In genomic region chr7:74361677-74362076, GRCm38 (mm10) we compare ENCODE assay signal across 17 mouse cellular contexts.
DNase-seq lines count a peak whose midpoint lies in the region; ATAC-seq and TF ChIP-seq lines count a peak whose summit lies in the region.
"Had no signal": no experiment of that assay in that cellular context is flagged by ENCODE, and none has a peak within 500 bp of the region (broad histone marks: within the 10 kb centered on the region; RNA-seq: fewer than 3 reads in every experiment).

No protein-coding gene starts in this region.

- DNase-seq in lung, postnatal 0 days (ENCODE audit: low spot score), result peak; percentile 43
- no peak for DNase-seq in lung, postnatal 25 days (ENCODE audit: low spot score)
- no peak for DNase-seq in urinary bladder, postnatal 14 days (ENCODE audit: low spot score)
- no peak for DNase-seq in cerebellum, postnatal 4 days (ENCODE audit: low spot score in 2 of 2)
- DNase-seq: adrenal gland, postnatal 10 days; cerebellum, adult 11-12 months; cerebellum, adult 9-10 months; cerebellum, postnatal 25 days; gastrocnemius, adult 2 months; gastrocnemius, postnatal 25 days; heart, postnatal 36 days had no signal

- H3K27me3 ChIP-seq in intestine, embryonic 15.5 days (replicated peaks), result no peaks in the 10 kb centered on the region
- no peaks in the 10 kb centered on the region for H3K27me3 ChIP-seq in intestine, postnatal 0 days (replicated peaks; ENCODE audit: control insufficient read depth, insufficient read depth, low read length)
- H3K27me3 ChIP-seq in lung, postnatal 0 days (replicated peaks; ENCODE audit: insufficient read depth, low read length), result no peaks in the 10 kb centered on the region
- no peaks in the 10 kb centered on the region for H3K27me3 ChIP-seq in stomach, embryonic 14.5 days (ENCODE audit: control insufficient read depth, insufficient read depth, low read length)
- H3K27me3 ChIP-seq: embryonic facial prominence, embryonic 13.5 days; heart, embryonic 13.5 days had no signal

- TF ChIP-seq EP300 in lung, postnatal 0 days (IDR thresholded peaks at IDR 0.05), result no peak

- H3K4me1 ChIP-seq in intestine, embryonic 15.5 days (replicated peaks), result 0 out of 2 replicates have a peak, but pooled peaks cover 3% of the 10 kb centered on the region
- no peaks in the 10 kb centered on the region for H3K4me1 ChIP-seq in intestine, postnatal 0 days (replicated peaks; ENCODE audit: control insufficient read depth, insufficient read depth, low read length)
- no peaks in the 10 kb centered on the region for H3K4me1 ChIP-seq in lung, postnatal 0 days (ENCODE audit: insufficient read depth, low read depth, low read length)
- H3K4me1 ChIP-seq in stomach, embryonic 14.5 days (ENCODE audit: control insufficient read depth, insufficient read depth, low read length), result 0 out of 2 replicates have a peak, but pooled peaks cover 3% of the 10 kb centered on the region
- H3K4me1 ChIP-seq: embryonic facial prominence, embryonic 13.5 days had no signal

- H3K27ac ChIP-seq in intestine, embryonic 15.5 days, result no peak overlapping the region
- H3K27ac ChIP-seq in intestine, postnatal 0 days (ENCODE audit: low read depth, low read length), result no peak overlapping the region
- no peak overlapping the region for H3K27ac ChIP-seq in lung, postnatal 0 days (ENCODE audit: low read length)
- 0 out of 2 replicates have a peak overlapping the region, but pooled peaks have one; percentile 13 for H3K27ac ChIP-seq in stomach, embryonic 14.5 days (ENCODE audit: low read length)
- H3K27ac ChIP-seq: embryonic facial prominence, embryonic 13.5 days; forebrain, embryonic 12.5 days; gastrocnemius, adult 2 months; heart, embryonic 13.5 days had no signal

- no peaks in the 10 kb centered on the region for H3K9me3 ChIP-seq in intestine, embryonic 15.5 days
- H3K9me3 ChIP-seq in intestine, postnatal 0 days (ENCODE audit: control insufficient read depth), result no peaks in the 10 kb centered on the region
- no peaks in the 10 kb centered on the region for H3K9me3 ChIP-seq in lung, postnatal 0 days (ENCODE audit: low read length)
- H3K9me3 ChIP-seq in stomach, embryonic 14.5 days (ENCODE audit: control insufficient read depth, low read depth, low read length), result no peaks in the 10 kb centered on the region
- H3K9me3 ChIP-seq: embryonic facial prominence, embryonic 13.5 days; forebrain, embryonic 12.5 days; heart, embryonic 13.5 days had no signal

- no peak for TF ChIP-seq CTCF in intestine, postnatal 0 days (IDR thresholded peaks at IDR 0.05; ENCODE audit: low read depth)
- TF ChIP-seq CTCF in lung, postnatal 0 days (IDR thresholded peaks at IDR 0.05), result no peak

- no peak overlapping the region for H3K9ac ChIP-seq in intestine, embryonic 15.5 days
- H3K9ac ChIP-seq in intestine, postnatal 0 days (ENCODE audit: low read depth, low read length), result no peak overlapping the region
- H3K9ac ChIP-seq in lung, postnatal 0 days (replicated peaks; ENCODE audit: low read depth), result no peak overlapping the region
- no peak overlapping the region for H3K9ac ChIP-seq in stomach, embryonic 14.5 days (replicated peaks; ENCODE audit: low read depth, low read length)
- H3K9ac ChIP-seq: embryonic facial prominence, embryonic 13.5 days; forebrain, embryonic 12.5 days; heart, embryonic 13.5 days had no signal

- no peak overlapping the region for H3K4me2 ChIP-seq in intestine, embryonic 15.5 days (replicated peaks)
- H3K4me2 ChIP-seq in intestine, postnatal 0 days (replicated peaks; ENCODE audit: low read depth), result no peak overlapping the region
- no peak overlapping the region for H3K4me2 ChIP-seq in lung, postnatal 0 days (replicated peaks; ENCODE audit: low read depth, low read length)
- H3K4me2 ChIP-seq in stomach, embryonic 14.5 days (replicated peaks; ENCODE audit: low read depth, low read length), result no peak overlapping the region
- H3K4me2 ChIP-seq: embryonic facial prominence, embryonic 13.5 days; forebrain, embryonic 12.5 days; heart, embryonic 13.5 days had no signal

- WGBS in intestine, embryonic 15.5 days, result 49% methylated on average over 2 of the region's 2 CpGs
- WGBS in intestine, postnatal 0 days, result 62% methylated on average over 2 of the region's 2 CpGs
- 45% methylated on average over 2 of the region's 2 CpGs for WGBS in lung, postnatal 0 days
- WGBS in stomach, embryonic 14.5 days, result 71% methylated on average over 2 of the region's 2 CpGs

- ATAC-seq in intestine, embryonic 15.5 days, result peak; percentile 52; the same call in 1 of the 2 replicates
- ATAC-seq in intestine, postnatal 0 days, result no peak
- peak; percentile 62 for ATAC-seq in lung, postnatal 0 days
- no peak; the same call in 1 of the 2 replicates for ATAC-seq in stomach, embryonic 14.5 days (ENCODE audit: insufficient number of reproducible peaks, insufficient read depth, low FRiP score, low read depth)

- no peak overlapping the region for H3K4me3 ChIP-seq in intestine, embryonic 15.5 days (replicated peaks)
- H3K4me3 ChIP-seq in intestine, postnatal 0 days (ENCODE audit: low read depth, low read length), result no peak overlapping the region
- H3K4me3 ChIP-seq in lung, postnatal 0 days (ENCODE audit: low read depth, low read length), result no peak overlapping the region
- H3K4me3 ChIP-seq in stomach, embryonic 14.5 days (ENCODE audit: low read depth, low read length), result no peak overlapping the region
- H3K4me3 ChIP-seq: embryonic facial prominence, embryonic 13.5 days; forebrain, embryonic 12.5 days; gastrocnemius, adult 2 months; heart, embryonic 13.5 days had no signal

- no peaks in the 10 kb centered on the region for H3K36me3 ChIP-seq in intestine, embryonic 15.5 days
- H3K36me3 ChIP-seq in intestine, postnatal 0 days (ENCODE audit: control insufficient read depth, insufficient read depth), result no peaks in the 10 kb centered on the region
- H3K36me3 ChIP-seq in lung, postnatal 0 days (ENCODE audit: insufficient read depth, low read length), result no peaks in the 10 kb centered on the region
- no peaks in the 10 kb centered on the region for H3K36me3 ChIP-seq in stomach, embryonic 14.5 days (ENCODE audit: control insufficient read depth, insufficient read depth, low read length)
- H3K36me3 ChIP-seq: embryonic facial prominence, embryonic 13.5 days; forebrain, embryonic 12.5 days; heart, embryonic 13.5 days had no signal

Comparison
In these comparisons a context has a peak if more than half of its experiments do, and no peak if none do; other contexts are left out.
1. ATAC-seq: peak in intestine, embryonic 15.5 days (single experiment) and lung, postnatal 0 days (single experiment); none in intestine, postnatal 0 days (single experiment) and stomach, embryonic 14.5 days (single experiment).